Mouse (Mus musculus): ENCODE results near the gene Swsap1.

DNA sequence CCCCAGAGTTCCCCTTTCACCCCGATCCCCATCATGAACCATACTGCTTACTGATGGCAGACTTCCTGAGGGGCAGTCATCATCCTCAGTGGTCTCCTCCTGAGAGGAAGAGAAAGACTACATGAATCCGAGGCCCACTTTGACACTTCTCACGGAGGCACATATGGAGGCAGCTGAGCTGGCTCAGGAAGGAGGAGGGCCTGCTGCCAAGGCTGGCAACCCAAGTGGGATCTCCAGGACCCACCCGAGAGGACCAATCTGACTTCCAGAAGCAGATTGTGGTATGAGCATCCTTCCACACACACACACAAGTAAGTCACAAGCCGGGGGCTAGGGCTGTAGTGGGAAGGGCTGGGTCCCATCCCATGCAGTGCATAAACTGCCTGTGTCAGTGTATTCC, 21.8 kb downstream of the Swsap1 start:
- TF ChIP-seq EP300 (optimal IDR thresholded peaks at IDR 0.05) (no peak), CTCF (IDR thresholded peaks at IDR 0.05; ENCODE audit: low read depth) (no peak)
